Mouse (Mus musculus): ENCODE results near the gene Hist1h2ah. TPM values are rescaled to one million over a fixed set of nuclear protein-coding genes. Genes with fewer than 3 reads are reported as not detected.

Hist1h2ah gene
- total RNA-seq, 2 experiments from 2014 or later, result 12.5 to 17.0 TPM

DNA sequence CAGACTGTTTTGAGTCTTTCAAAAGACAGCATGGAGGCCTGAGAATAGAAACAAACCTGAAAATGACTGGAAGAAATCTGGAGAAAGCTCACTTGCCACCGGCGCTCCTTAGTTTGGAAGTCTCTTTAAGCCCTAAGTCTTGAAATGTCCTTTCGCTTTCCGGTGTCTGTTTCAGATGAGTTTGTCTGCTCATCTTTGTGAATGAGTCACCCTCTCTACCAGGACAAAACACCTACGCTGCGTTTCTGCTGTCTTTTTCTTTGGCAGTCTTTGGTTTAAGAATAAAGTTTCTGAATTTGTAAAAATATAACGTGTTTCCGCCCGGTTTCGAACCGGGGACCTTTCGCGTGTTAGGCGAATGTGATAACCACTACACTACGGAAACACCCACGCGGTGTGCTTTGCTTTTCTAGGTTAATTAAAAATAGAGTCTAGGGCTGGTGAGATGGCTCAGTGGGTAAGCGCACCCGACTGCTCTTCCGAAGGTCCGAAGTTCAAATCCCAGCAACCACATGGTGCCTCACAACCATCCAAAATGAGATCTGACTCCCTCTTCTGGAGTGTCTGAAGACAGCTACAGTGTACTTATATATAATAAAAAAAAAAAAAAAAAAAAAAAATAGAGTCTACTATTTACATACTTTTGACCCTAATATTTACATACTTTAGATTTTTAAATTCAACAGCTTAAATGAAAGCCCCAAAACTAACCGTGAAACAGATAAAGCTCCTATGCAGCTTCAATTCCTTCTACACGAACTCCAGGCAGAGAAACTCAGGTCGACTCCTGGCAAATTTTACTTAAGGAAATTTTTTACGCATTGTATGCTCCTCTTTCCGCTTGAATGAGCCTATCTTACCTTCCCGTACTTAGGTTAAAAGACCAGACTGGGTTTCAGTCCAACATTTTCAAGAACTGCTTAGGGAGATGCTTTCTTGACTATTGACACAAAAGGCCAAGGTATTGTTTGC is 19.6 kb downstream of the Hist1h2ah start:
- H3K4me3 ChIP-seq, result no peak overlapping the region
- peak; percentile 42 for TF ChIP-seq CTCF (conservative IDR thresholded peaks at IDR 0.05)
- H3K27ac ChIP-seq, result no peak overlapping the region
- DNase-seq (ENCODE audit: low spot score in 2 of 2), result peak; percentile 46 to 72

- TF ChIP-seq CTCF (conservative IDR thresholded peaks at IDR 0.05), result no peak
- Histone ChIP-seq H3K4me3 (no peak overlapping the region), H3K27ac (no peak overlapping the region)
- DNase-seq (ENCODE audit: low spot score in 2 of 2), result no peak
Observed at GRCm38 (mm10) chr13:22014411-22014845, 20.9 kb downstream of the Hist1h2ah start.

DNA sequence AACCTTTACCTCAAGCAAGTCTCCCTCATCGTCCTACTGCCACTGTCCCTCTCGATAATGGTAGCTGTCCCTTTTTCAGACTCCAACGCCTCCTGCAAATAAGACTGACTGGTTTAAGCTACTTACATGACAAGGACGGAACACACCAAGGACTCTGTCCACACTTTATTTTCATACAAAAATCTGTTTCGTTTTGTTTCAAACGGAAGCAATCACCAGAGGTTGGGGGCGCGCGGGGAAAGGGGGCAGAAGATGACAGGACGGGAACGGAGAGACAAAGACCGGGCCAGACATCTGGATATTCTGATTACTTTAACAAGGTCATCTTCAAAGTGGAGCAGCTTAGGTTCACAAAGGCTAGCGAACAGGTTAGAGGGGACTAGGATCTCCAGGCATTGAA is 21.7 kb downstream of the Hist1h2ah start:
- DNase-seq (ENCODE audit: low spot score in 2 of 2), result no peak
- Histone ChIP-seq H3K4me3 (no peak overlapping the region), H3K27ac (no peak overlapping the region)
- no peak for TF ChIP-seq CTCF (conservative IDR thresholded peaks at IDR 0.05)

DNA sequence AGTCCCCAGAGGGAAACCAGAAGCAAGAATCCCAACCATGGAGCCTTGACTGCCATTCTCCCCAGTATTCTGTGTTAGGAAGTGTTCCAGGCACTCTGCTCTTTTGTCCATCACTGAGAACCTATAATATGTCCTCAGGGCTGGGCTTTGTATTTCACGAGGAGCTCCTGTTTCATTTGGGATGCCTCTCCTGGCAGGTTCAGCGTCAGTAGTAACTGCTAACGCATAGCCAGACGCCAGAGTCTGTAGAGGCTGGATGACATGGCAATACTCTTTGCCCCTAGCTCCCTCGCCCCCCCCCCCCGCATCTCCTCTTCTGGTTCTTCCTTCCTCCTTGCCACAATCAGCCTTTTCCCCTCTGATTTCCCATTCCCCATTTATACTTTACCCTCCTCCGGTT is 25.7 kb downstream of the Hist1h2ah start, which contains the start of gene Prss16:
Gene Prss16, minus strand, starts transcription at position 101 of the 400 bp plus-strand sequence.
- Histone ChIP-seq H3K4me3 (no peak within 1 kb of the TSS), H3K27ac (no peak within 1 kb of the TSS)
- DNase-seq (ENCODE audit: low spot score in 2 of 2), result no peak
- TF ChIP-seq CTCF (conservative IDR thresholded peaks at IDR 0.05), result no peak

DNA sequence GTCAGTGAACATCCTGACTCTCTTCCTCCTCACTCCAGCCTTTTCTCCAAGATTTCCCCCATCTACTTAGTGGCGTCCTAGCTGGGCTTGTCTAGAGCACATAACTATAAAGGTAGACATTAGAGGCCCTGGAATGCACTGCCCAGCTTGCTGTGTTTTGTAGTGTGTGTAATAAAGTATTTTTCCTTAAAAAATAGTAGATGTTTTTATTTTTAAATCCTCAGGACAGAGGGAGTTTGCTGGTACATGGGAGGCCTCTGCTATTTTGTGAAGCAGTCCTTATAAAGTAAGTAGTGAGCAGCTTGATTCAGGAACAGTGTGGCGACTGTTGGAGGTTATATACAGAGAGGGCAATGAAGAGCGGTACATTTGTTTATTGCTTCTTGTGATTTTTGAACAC is 26.7 kb downstream of the Hist1h2ah start:
- no peak for DNase-seq (ENCODE audit: low spot score in 2 of 2)
- no peak overlapping the region for H3K4me3 ChIP-seq
- H3K27ac ChIP-seq, result no peak overlapping the region
- TF ChIP-seq CTCF (conservative IDR thresholded peaks at IDR 0.05), result no peak

DNA sequence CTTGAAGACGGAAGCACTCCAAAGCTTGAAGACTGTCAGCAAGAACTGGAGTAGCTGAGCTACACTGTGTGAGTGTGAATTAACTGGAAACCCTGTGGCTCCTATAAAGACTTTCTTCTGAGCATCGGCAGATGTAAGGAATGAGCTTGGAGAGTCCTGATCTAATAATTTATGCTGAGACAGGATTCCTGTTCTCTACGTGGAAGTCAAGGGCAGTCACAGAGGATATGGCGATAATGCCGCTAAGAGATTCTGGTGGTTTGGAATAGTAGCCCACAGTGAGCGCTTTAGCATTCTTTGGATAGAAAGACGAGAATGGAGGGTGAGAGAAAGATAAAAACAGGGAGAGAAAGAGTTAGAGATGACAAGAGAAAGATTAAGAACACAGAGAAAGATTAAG is 27.5 kb downstream of the Hist1h2ah start:
- H3K27ac ChIP-seq, result no peak overlapping the region
- TF ChIP-seq CTCF (conservative IDR thresholded peaks at IDR 0.05), result no peak
- DNase-seq (ENCODE audit: low spot score in 2 of 2), result no peak
- H3K4me3 ChIP-seq, result no peak overlapping the region

GRCm38 (mm10) chr13:22007121-22007510 is 28.3 kb downstream of the Hist1h2ah start:
- TF ChIP-seq CTCF (conservative IDR thresholded peaks at IDR 0.05), result no peak
- H3K4me3 ChIP-seq, result peak overlapping the region; percentile 41; the same call in 1 of the 2 replicates
- DNase-seq (ENCODE audit: low spot score in 2 of 2), result no peak
- no peak overlapping the region for H3K27ac ChIP-seq

DNA sequence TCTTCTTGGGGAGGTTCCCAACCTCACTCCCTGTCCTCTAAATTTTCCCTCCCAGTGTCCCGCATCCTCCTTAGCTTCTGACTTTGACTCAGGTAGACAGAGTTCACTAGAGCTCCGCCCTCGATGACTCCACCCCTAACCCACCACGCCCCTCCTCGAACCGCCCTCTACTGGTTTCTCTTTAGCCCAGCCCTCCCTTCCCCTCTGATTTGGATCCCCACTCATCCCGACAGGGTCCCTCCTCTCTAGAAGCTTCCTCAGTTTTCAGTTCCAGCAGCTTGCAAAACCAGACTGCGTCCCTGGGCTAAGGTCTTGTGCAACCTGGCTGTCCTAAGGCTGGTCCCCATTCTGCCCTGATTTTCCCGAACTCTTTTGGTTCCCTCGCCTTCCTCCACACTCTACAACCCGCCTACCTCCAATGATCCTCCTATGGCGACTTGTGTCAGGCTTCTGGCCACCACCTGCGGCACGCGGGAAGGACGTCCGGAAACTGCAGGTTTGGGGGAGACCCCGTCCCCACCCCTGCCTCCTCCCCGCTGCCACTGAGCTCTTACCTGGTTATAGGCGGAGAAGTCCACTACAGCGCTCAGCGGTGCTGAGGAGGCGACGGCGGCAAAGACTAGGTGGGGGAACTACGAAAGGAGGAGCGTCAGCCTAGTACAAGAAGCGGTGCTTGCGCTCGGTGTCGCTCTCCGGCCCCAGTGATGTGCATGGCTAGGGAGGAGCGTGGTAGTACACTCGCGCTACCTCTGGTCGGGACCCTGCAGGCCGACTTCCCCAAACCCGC is 28.8 kb downstream of the Hist1h2ah start:
- Histone ChIP-seq H3K27ac (no peak overlapping the region), H3K4me3 (peak overlapping the region; percentile 41)
- TF ChIP-seq CTCF (conservative IDR thresholded peaks at IDR 0.05), result no peak
- no peak for DNase-seq (ENCODE audit: low spot score in 2 of 2)

DNA sequence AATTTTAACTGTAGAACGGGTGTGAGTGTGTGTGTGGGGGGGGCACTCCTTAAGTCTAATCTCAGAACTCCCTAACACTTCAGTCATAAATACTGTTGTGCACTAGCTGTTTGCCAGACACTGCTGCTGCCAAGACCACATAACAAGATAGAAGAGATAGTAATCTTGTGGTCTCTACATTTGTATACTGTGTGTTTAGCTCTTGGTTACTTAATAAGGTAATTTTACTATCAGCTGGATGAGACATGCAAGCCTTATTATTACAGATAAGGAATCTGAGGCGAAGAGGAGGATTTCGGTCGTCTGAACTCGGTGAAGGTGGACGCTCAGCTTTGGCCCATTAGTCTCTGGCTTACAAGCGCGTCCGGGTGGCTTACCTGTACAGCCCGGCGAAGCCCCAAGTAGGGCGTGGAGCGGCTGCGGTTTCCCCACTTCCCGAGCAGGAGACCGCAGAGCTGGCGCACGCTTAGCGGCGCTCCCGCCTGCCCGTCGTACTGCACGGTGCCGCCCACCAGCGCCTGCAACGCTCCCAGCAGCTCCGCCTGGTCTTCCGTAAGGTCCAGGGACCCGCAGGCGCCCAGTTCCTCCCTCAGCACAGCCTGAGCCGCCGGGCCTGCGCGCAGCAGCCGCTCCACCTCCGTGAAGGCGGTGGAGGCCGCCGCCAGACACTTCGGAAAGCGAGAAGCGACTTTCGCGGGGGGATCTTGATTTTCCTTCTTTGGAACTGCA is 29.6 kb downstream of the Hist1h2ah start:
- no peak for TF ChIP-seq CTCF (conservative IDR thresholded peaks at IDR 0.05)
- no peak for DNase-seq (ENCODE audit: low spot score in 2 of 2)
- Histone ChIP-seq H3K27ac (no peak overlapping the region), H3K4me3 (peak overlapping the region; percentile 41)

GRCm38 (mm10) chr13:22001823-22002222 is 33.5 kb downstream of the Hist1h2ah start:
- no peak for DNase-seq (ENCODE audit: low spot score in 2 of 2)
- Histone ChIP-seq H3K4me3 (no peak overlapping the region), H3K27ac (no peak overlapping the region)
- no peak for TF ChIP-seq CTCF (conservative IDR thresholded peaks at IDR 0.05)

GRCm38 (mm10) chr13:22001346-22001745 is 34.0 kb downstream of the Hist1h2ah start:
- Histone ChIP-seq H3K27ac (no peak overlapping the region), H3K4me3 (no peak overlapping the region)
- no peak for DNase-seq (ENCODE audit: low spot score in 2 of 2)
- no peak for TF ChIP-seq CTCF (conservative IDR thresholded peaks at IDR 0.05)

- H3K4me3 ChIP-seq, result no peak overlapping the region
- TF ChIP-seq CTCF (conservative IDR thresholded peaks at IDR 0.05), result no peak
- H3K27ac ChIP-seq, result no peak overlapping the region
- no peak for DNase-seq (ENCODE audit: low spot score in 2 of 2)
Observed at GRCm38 (mm10) chr13:21999147-21999546, 36.2 kb downstream of the Hist1h2ah start.

Measured in layer of hippocampus, adult 2 months (tissue).